Mouse (Mus musculus) bone marrow macrophage, adult 2 months (primary cell): ENCODE measurements around the gene Gm3625.

Source experiments
- CTCF ChIP-seq: IDR thresholded peaks from 2 replicates; pipeline ENCODE4 v1.5.1; 2012; ENCODE audit warnings: low read depth, mild to moderate bottlenecking, low read length, moderate library complexity
- POLR2A ChIP-seq: IDR thresholded peaks from 2 replicates; pipeline ENCODE4 v1.6.1; 2012; ENCODE audit warnings: mild to moderate bottlenecking, low read depth, low read length, borderline replicate concordance

DNA sequence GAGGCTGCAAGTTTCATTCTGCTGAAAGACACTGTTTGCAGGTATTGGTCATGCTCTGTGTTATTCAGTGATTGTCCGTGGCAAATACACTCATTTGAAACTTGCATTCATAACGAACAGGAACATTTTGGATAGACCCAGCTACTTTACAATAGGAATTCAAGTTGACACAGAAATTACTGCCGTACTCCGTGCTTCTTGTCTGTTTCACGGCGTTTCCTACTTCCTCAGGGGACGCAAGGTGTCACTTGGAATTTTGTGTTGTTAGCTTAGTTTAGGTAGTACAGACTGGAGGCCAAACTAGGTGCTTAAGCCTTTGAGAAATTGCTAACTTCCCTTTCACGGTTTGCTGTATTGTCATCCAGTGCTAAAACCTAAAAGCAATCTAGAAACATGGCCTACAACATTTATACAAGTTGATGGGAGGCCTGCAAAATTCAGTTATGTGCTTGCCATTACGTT, 1.2 kb upstream of the Gm3625 start:
- TF ChIP-seq CTCF (no peak), POLR2A (no peak)
